Mouse (Mus musculus) hindbrain, embryonic 10.5 days (tissue): ENCODE measurements around the gene Lpxn. TPM values are rescaled to one million over a fixed set of nuclear protein-coding genes. Genes with fewer than 3 reads are reported as not detected.
A peak's percentile ranks its signal among the peaks of the same experiment; 100 is the strongest.

ENCODE experiments used
- DNase-seq: peaks from one replicate; pipeline ENCODE4 v3.0.0-alpha.2; 2017; ENCODE audit warnings: low spot score
- H3K27ac ChIP-seq: fragments of 300-500 bp; sonication (generic); 2 replicates; pipeline ENCODE4 v1.5.1; 2016; ENCODE audit warnings: mild to moderate bottlenecking, moderate library complexity
- H3K27me3 ChIP-seq: fragments of 300-500 bp; sonication (generic); 2 replicates; pipeline ENCODE4 v1.6.1; 2016; ENCODE audit warnings: mild to moderate bottlenecking; ENCODE audit not compliant: poor library complexity, insufficient read depth, severe bottlenecking
- H3K36me3 ChIP-seq: fragments of 300-500 bp; sonication (generic); 2 replicates; pipeline ENCODE4 v1.6.1; 2016; ENCODE audit warnings: mild to moderate bottlenecking, moderate library complexity
- H3K4me1 ChIP-seq: fragments of 300-500 bp; sonication (generic); replicated peaks from 2 replicates; pipeline ENCODE4 v1.6.1; 2016; ENCODE audit warnings: mild to moderate bottlenecking
- H3K4me3 ChIP-seq: fragments of 300-500 bp; sonication (generic); 2 replicates; pipeline ENCODE4 v1.5.1; 2016; ENCODE audit warnings: mild to moderate bottlenecking, moderate library complexity
- H3K9me3 ChIP-seq: fragments of 300-500 bp; sonication (generic); 2 replicates; pipeline ENCODE4 v1.6.1; 2016; ENCODE audit warnings: mild to moderate bottlenecking, moderate library complexity
- WGBS: fragments of 180-500 bp; shearing (Covaris S2); methylation state at CpG from one replicate; pipeline ENCODE4 v1.1.7; 2016; 5-methylcytosine and 5-hydroxymethylcytosine counted together
- polyA plus RNA-seq: library from polyadenylated mRNA; unstranded; fragments of >200 nt; fragmentation: Nextera tagmentation; extraction: Ambion mirVana; gene quantifications from 2 replicates; pipeline ENCODE4 v1.2.1, GENCODE M21; 2016

The Lpxn gene
- polyA plus RNA-seq, 1 experiment from 2014 or later = 1.1 TPM

DNA sequence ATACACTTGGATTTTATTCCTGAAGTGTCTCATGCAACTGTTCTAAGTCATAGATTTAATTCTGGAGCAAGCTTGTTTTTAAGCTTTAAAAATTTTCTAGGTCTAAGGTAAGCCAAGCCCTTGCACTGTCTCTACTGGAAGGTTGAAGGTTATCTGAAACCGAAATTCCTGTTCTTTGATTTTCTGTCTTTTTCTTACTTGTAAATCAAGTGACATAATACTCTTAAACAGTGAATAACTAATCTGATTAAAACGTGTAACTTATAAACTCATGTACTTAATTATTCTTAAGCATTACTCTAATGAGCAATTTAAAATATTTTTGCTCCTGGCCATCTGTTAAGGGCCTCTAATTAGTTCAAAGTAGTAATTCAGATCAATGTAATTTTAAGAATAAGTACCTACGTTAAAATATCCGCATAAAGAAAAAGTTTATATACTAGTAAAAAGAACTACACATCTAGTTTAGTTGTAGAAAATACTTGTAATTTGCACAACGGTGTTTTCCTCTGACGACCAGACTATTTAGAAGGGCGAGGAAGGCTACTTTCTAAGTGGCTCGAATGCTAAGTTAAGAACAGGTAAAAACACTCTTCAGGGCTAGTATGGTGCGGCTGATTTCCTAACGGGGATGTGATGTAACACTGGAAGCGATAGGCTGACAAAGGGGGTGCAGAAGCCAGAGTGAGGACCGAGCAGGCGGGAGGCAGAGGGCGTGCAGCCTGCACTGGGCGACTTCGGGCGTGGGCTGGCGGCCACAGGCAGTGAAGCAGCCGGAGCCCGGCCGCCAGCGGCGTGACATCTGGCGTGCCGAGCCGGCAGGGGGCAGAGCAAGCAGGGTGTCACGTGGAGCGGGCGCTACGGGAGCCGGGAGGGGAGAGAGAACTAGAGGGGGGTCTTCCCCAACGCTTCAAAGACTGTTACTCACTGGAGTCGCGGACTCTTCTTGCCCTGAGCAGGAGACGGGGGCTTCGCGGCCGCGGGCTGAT lies 1.6 kb upstream of the Lpxn start:
- peaks cover 4% of the 10 kb centered on the region; the same call in 1 of the 2 replicates for H3K36me3 ChIP-seq
- 2% methylated on average over 39 of the region's 39 CpGs for WGBS
- peak overlapping the region; percentile 88 for H3K4me3 ChIP-seq
- peaks cover 29% of the 10 kb centered on the region for H3K4me1 ChIP-seq
- no peaks in the 10 kb centered on the region for H3K27me3 ChIP-seq
- DNase-seq = peak; percentile 90
- no peaks in the 10 kb centered on the region for H3K9me3 ChIP-seq
- peak overlapping the region; percentile 99 for H3K27ac ChIP-seq

DNA sequence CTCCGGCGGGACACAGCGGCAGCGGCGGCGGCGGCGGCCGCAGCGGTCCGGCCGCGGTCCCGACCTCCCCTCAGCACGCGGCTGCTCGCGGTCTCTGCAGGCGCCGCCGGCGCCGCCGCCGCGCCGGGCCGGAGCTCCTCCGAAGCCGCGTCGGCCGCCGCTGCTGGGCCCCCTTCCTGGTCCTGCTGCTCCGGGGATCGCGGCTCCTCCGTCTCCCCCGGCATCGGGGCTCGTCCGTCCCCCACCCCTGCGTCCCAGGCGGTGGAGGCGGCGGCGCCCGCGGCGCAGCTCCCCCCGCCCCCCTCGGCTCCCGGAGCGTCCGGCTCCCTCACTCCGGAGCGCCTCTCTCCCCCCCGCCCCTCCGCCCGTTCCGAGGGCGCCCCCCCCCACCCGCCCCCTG lies 883 bp upstream of the Lpxn start:
- 1% methylated on average over 57 of the region's 63 CpGs for WGBS
- Histone ChIP-seq H3K27me3 (no peaks in the 10 kb centered on the region), H3K4me3 (peak overlapping the region; percentile 88), H3K36me3 (peaks cover under 1% of the 10 kb centered on the region; the same call in 1 of the 2 replicates), H3K27ac (peak overlapping the region; percentile 99), H3K4me1 (peaks cover 29% of the 10 kb centered on the region), H3K9me3 (no peaks in the 10 kb centered on the region)
- DNase-seq = no peak

GRCm38 (mm10) chr19:12796328-12796931 lies 437 bp downstream of the Lpxn start:
- DNase-seq = no peak

DNA sequence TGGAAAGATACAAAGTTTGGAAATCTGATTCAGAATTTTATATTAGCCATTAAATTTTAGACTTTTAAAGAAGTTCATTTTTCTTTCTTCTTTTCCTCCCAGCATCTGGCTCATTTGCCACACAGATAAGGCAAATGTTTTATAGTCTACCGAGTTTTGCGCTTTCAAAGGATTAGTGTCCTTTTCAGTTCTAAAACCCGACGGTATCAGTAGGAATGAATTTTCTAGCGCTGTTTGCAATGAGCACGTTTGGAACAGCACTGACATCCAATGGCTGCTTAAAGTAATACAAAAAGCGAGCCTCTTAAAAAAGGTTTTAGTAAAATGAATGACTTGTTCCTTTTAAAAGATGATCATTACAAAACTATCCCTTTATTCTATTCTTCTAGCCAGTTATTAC lies 1.1 kb downstream of the Lpxn start:
- WGBS = 2% methylated on average over 7 of the region's 7 CpGs
- no peaks in the 10 kb centered on the region for H3K27me3 ChIP-seq
- H3K36me3 ChIP-seq = no peaks in the 10 kb centered on the region
- DNase-seq = no peak
- H3K4me1 ChIP-seq = peaks cover 21% of the 10 kb centered on the region
- H3K9me3 ChIP-seq = no peaks in the 10 kb centered on the region
- H3K4me3 ChIP-seq = peak overlapping the region; percentile 88
- H3K27ac ChIP-seq = peak overlapping the region; percentile 99

More at GRCm38 (mm10) chr19:12796328-12796931, 437 bp downstream of the Lpxn start:
- Histone ChIP-seq H3K4me1 (peaks cover 25% of the 10 kb centered on the region), H3K27ac (peak overlapping the region; percentile 99), H3K36me3 (no peaks in the 10 kb centered on the region), H3K4me3 (peak overlapping the region; percentile 88), H3K27me3 (no peaks in the 10 kb centered on the region), H3K9me3 (no peaks in the 10 kb centered on the region)
- under 1% methylated on average over 29 of the region's 29 CpGs for WGBS

DNA sequence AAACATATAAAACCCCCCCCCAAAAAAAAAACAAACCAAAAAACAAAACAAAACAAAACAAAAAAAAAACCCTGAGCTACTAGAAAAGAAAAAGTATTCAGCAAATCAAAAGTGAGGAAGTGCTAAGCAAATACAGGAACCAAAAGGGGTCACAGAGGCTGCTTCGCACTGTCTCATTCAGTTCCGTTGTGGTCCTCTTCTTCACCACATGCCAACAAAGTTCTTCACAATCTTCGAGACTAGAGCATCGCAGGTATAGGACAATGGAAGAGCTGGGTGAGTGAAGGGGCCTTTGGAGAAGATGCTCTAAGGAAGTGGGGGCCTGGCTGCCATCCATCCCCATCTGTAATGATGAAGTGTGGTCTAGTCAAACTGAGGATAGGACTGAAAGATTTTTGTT lies 2.4 kb downstream of the Lpxn start:
- no peak for DNase-seq
- Histone ChIP-seq H3K27ac (no peak overlapping the region), H3K36me3 (no peaks in the 10 kb centered on the region), H3K4me3 (no peak overlapping the region), H3K27me3 (no peaks in the 10 kb centered on the region), H3K9me3 (no peaks in the 10 kb centered on the region), H3K4me1 (peaks cover 14% of the 10 kb centered on the region)
- WGBS = 85% methylated on average over 4 of the region's 4 CpGs

DNA sequence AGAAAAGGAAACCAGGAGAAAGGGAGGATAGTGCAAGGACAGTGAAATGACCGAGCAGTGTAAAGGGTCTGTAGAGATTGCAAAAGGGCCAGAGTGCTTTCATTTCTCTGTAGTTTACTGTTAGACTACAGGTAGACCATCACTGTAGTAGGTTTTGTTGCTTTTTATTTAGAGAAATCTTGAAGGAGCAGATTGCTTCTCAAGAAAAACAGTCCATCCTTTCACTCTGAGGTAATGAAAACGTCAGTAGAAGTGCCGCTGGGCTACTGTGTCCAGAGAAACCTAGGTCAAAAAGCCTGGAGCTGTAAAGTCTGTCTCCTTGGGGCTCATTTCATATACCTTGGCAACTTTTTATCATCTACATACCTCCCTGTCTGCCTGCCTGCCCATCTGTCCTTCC lies 3.1 kb downstream of the Lpxn start:
- H3K9me3 ChIP-seq = no peaks in the 10 kb centered on the region
- WGBS = 91% methylated on average over 3 of the region's 3 CpGs
- H3K36me3 ChIP-seq = no peaks in the 10 kb centered on the region
- DNase-seq = no peak
- no peaks in the 10 kb centered on the region for H3K27me3 ChIP-seq
- H3K27ac ChIP-seq = no peak overlapping the region
- H3K4me3 ChIP-seq = no peak overlapping the region
- peaks cover 7% of the 10 kb centered on the region for H3K4me1 ChIP-seq

DNA sequence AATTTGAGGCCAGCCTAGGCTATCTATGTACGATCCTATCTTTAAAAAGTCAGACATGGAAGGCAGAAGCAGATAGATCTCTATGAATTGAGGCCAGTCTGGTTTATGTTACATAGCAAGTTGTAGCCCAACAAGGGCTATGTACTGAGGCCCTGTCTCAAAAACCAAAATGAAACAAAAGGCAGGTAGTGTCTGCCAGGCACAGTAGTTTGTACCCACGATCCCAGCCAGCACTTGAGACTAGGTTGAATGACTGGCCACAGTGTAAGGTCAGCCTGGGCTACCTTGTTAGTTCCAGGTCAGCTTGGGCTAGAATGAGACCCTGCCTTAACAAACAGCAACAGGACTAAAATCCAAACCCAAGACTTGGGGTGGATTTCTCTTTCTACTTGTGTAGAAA lies 4.6 kb downstream of the Lpxn start:
- Histone ChIP-seq H3K9me3 (no peaks in the 10 kb centered on the region), H3K27me3 (no peaks in the 10 kb centered on the region), H3K27ac (no peak overlapping the region), H3K36me3 (no peaks in the 10 kb centered on the region), H3K4me1 (peaks cover 7% of the 10 kb centered on the region), H3K4me3 (no peak overlapping the region)
- DNase-seq = no peak
- WGBS = 75% methylated on average over 2 of the region's 2 CpGs

DNA sequence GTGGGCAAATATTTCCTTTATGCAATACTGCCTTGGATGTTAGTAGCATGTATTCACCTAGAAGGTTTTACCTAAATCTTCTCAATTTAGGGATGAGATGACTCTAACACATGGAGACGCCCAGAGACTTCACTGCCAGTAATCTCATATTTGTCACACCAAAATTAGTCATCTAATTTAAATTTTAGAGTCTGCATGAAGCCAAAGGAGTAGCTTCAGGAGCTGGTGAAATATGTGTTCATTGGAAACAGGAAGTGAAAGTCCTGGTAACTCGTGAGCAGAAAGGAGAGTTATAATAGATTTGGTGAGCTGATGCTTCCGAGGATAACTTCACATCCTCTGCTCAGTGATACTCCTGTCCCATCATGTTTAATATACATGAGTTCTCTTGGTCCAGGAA lies 5.1 kb downstream of the Lpxn start:
- Histone ChIP-seq H3K4me1 (peaks cover 7% of the 10 kb centered on the region), H3K36me3 (no peaks in the 10 kb centered on the region), H3K27ac (no peak overlapping the region), H3K27me3 (no peaks in the 10 kb centered on the region), H3K9me3 (no peaks in the 10 kb centered on the region), H3K4me3 (no peak overlapping the region)
- 84% methylated on average over 3 of the region's 3 CpGs for WGBS
- no peak for DNase-seq

GRCm38 (mm10) chr19:12802830-12803229 lies 6.8 kb downstream of the Lpxn start:
- no peak overlapping the region for H3K4me3 ChIP-seq
- DNase-seq = no peak
- H3K9me3 ChIP-seq = no peaks in the 10 kb centered on the region
- no peak overlapping the region for H3K27ac ChIP-seq
- WGBS = 74% methylated on average over 3 of the region's 3 CpGs
- no peaks in the 10 kb centered on the region for H3K27me3 ChIP-seq
- H3K4me1 ChIP-seq = no peaks in the 10 kb centered on the region
- no peaks in the 10 kb centered on the region for H3K36me3 ChIP-seq

GRCm38 (mm10) chr19:12804237-12804636 lies 8.2 kb downstream of the Lpxn start:
- no peaks in the 10 kb centered on the region for H3K9me3 ChIP-seq
- DNase-seq = no peak
- H3K4me3 ChIP-seq = no peak overlapping the region
- no peaks in the 10 kb centered on the region for H3K27me3 ChIP-seq
- WGBS = 82% methylated on average over 1 of the region's 1 CpGs
- H3K27ac ChIP-seq = no peak overlapping the region
- H3K36me3 ChIP-seq = no peaks in the 10 kb centered on the region
- no peaks in the 10 kb centered on the region for H3K4me1 ChIP-seq

DNA sequence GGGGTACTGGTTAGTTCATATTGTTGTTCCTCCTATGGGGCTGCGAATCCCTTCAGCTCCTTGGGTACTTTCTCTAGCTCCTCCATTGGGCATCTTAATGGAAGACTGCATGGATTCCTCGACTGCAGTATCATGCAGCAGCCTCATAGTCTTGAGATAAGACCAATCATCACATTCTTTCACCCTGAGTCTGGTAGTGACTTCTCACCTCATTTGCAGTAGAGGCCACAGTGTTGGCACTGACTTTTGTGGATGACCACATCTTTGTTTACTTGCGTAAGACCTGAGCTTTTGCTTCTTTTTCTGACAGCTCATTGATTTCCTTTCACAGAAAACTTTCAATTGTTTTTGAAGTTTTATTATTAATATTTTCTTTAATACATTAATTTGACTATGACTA lies 9.7 kb downstream of the Lpxn start:
- H3K4me3 ChIP-seq = no peak overlapping the region
- H3K4me1 ChIP-seq = no peaks in the 10 kb centered on the region
- no peaks in the 10 kb centered on the region for H3K27me3 ChIP-seq
- H3K9me3 ChIP-seq = no peaks in the 10 kb centered on the region
- WGBS = 87% methylated on average over 3 of the region's 3 CpGs
- no peak for DNase-seq
- no peak overlapping the region for H3K27ac ChIP-seq
- no peaks in the 10 kb centered on the region for H3K36me3 ChIP-seq

DNA sequence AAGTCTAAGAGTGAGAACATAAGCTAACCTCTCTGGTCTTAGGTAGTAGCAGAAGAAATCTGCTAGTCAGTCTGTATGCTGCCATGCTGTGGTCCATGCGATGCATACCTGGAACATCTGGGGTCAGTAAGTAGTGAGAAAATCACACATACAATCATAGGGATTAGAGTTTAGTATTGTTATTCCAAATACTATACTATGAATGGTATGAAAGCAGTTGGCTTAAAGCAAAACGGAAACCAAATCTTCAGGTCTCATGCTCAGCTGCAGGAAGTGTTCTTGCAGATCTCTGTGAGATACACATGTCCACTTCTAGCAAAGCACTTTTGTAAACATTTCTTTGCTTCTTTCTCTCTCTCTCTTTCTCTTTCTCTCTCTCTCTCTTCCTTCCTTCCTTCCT lies 10.2 kb downstream of the Lpxn start:
- Histone ChIP-seq H3K27ac (no peak overlapping the region), H3K9me3 (no peaks in the 10 kb centered on the region), H3K4me3 (no peak overlapping the region), H3K27me3 (no peaks in the 10 kb centered on the region), H3K4me1 (no peaks in the 10 kb centered on the region), H3K36me3 (no peaks in the 10 kb centered on the region)
- DNase-seq = no peak
- 75% methylated on average over 2 of the region's 2 CpGs for WGBS

GRCm38 (mm10) chr19:12812644-12813364 lies 16.8 kb downstream of the Lpxn start:
- Histone ChIP-seq H3K27me3 (no peaks in the 10 kb centered on the region), H3K9me3 (no peaks in the 10 kb centered on the region), H3K4me3 (no peak overlapping the region), H3K4me1 (no peaks in the 10 kb centered on the region), H3K27ac (no peak overlapping the region), H3K36me3 (no peaks in the 10 kb centered on the region)
- DNase-seq = no peak
- WGBS = 75% methylated on average over 1 of the region's 1 CpGs
